Mouse (Mus musculus): ENCODE data around the gene Pitpnc1.

DNA sequence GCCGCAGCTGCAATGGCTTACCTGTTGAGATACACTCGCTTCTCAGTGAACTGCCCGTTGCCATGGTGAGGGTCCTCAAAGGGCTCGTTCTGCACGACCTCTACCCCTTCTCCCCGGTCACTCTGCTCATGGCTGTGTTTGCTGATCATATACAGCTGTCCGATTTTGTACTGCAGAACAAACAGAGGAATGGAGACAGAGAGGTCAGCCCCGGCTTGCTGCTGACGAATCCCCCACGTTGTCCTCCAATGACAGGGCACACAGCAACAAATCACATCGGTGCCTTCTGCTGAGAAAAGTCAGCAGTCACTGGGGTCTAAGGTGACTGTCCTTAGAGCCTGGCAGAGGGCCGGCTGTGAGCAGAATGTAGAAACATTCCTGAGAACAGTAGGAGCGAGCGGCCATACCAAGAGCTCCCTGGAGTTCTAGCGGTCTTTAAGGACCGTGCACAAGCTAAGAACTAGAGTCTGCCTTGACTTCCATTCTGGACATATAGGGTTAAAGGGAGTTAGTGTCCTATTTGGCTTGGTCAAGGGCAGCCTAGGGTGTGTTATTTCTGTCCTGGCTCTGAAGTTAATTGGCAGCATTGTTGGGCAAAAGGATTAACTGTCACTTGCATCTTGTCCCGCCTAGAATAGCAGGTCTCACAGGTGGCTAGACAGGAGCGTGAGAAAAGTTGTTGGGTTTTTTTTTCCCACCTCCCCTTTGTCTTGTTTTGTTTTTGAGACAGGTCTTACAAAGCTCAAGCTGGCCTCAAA is 132.9 kb downstream of the Pitpnc1 start:
- no peak for TF ChIP-seq CTCF (IDR thresholded peaks at IDR 0.05; ENCODE audit: insufficient read depth, low read depth, low read length)
- no peak for TF ChIP-seq POLR2A (IDR thresholded peaks at IDR 0.05; ENCODE audit: insufficient read depth, low read depth, low read length)
